Mouse (Mus musculus): Measurements from ENCODE around the gene S100a10. TPM values are rescaled to one million over a fixed set of nuclear protein-coding genes. Genes with fewer than 3 reads are reported as not detected.

S100a10 gene
- polyA plus RNA-seq, 1 experiment from 2014 or later: 48.9 TPM

DNA sequence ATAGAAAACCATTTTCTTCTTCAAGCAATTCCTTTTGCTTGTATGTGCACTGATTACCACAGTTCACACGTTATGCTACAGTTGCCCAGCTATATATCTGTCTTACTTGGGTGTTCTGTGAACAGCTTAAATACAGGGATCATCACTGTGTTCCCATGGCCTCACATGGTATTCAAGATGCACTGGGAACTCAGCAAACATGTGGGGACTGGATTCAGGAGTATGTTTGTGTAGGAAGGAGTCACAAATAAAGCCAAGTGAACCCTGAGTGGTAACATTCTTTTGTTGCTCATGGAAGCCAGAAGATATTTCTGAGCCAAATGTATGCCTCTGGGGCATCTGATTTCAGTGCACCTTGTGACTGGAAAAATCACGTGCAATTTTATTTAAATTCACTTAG lies 28.2 kb downstream of the S100a10 start:
- Histone ChIP-seq H3K4me3 (ENCODE audit: low read depth, low read length) (no peak overlapping the region), H3K27ac (ENCODE audit: low read length) (no peak overlapping the region), H3K9me3 (replicated peaks; ENCODE audit: control insufficient read depth, low read length) (no peaks in the 10 kb centered on the region), H3K27me3 (ENCODE audit: control insufficient read depth, insufficient read depth, low read depth, low read length) (no peaks in the 10 kb centered on the region), H3K9ac (ENCODE audit: low read depth, low read length) (no peak overlapping the region), H3K4me1 (ENCODE audit: control insufficient read depth, low read depth, low read length) (no peaks in the 10 kb centered on the region), H3K36me3 (ENCODE audit: control insufficient read depth, insufficient read depth) (no peaks in the 10 kb centered on the region), H3K4me2 (ENCODE audit: low read depth, low read length) (no peak overlapping the region)
- no peak for ATAC-seq (ENCODE audit: low read depth)
- WGBS (ENCODE audit: insufficient replicate concordance): 45% methylated on average over 2 of the region's 2 CpGs

DNA sequence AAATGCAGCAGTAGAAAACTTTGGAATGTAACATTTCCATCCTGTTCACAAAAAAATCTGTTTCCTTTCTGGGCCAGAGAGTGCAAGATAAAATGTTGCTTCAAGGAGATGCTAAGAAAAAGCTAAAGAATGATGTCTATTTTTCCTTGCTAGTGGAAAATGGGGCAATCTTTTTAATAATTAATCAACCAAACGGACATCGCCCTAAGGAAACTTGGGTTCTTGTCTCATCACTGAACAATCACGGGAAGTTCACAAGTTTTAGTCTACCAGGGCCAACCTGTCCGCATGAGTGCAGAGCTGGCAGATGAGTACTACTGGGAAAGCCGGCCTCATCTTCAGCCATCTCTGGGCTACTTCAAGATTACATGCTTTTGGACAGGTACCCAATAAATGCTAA lies 34.7 kb downstream of the S100a10 start:
- Histone ChIP-seq H3K9me3 (replicated peaks; ENCODE audit: control insufficient read depth, low read length) (no peaks in the 10 kb centered on the region), H3K4me1 (ENCODE audit: control insufficient read depth, low read depth, low read length) (no peaks in the 10 kb centered on the region), H3K4me2 (ENCODE audit: low read depth, low read length) (no peak overlapping the region), H3K27me3 (ENCODE audit: control insufficient read depth, insufficient read depth, low read depth, low read length) (no peaks in the 10 kb centered on the region), H3K4me3 (ENCODE audit: low read depth, low read length) (no peak overlapping the region), H3K27ac (ENCODE audit: low read length) (no peak overlapping the region), H3K36me3 (ENCODE audit: control insufficient read depth, insufficient read depth) (no peaks in the 10 kb centered on the region), H3K9ac (ENCODE audit: low read depth, low read length) (no peak overlapping the region)
- no peak for ATAC-seq (ENCODE audit: low read depth)
- 67% methylated on average over 5 of the region's 5 CpGs for WGBS (ENCODE audit: insufficient replicate concordance)

DNA sequence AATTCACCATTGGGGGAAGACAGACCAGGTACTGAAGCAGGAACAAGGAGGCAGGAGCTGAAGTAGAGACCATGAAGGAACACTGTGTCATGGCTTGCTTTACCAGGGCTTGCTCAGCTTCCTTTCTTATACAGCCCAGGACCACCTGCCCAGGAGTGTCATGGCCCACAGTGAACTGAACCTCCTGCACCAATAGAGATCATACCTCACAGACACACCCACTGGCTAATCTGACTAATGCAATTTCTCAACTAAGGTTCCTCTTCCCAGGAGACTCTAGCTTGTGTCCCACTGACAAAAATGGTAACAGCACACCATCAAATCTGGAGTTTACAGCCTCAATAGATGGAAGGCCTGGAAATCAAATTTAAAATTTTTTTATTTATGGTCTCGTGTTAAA lies 35.4 kb downstream of the S100a10 start:
- H3K4me2 ChIP-seq (ENCODE audit: low read depth, low read length): no peak overlapping the region
- WGBS (ENCODE audit: insufficient replicate concordance): 59% methylated on average over 1 of the region's 1 CpGs
- H3K27me3 ChIP-seq (ENCODE audit: control insufficient read depth, insufficient read depth, low read depth, low read length): no peaks in the 10 kb centered on the region
- H3K4me3 ChIP-seq (ENCODE audit: low read depth, low read length): no peak overlapping the region
- no peak overlapping the region for H3K9ac ChIP-seq (ENCODE audit: low read depth, low read length)
- H3K27ac ChIP-seq (ENCODE audit: low read length): no peak overlapping the region
- H3K36me3 ChIP-seq (ENCODE audit: control insufficient read depth, insufficient read depth): no peaks in the 10 kb centered on the region
- no peak for ATAC-seq (ENCODE audit: low read depth)
- no peaks in the 10 kb centered on the region for H3K9me3 ChIP-seq (replicated peaks; ENCODE audit: control insufficient read depth, low read length)
- no peaks in the 10 kb centered on the region for H3K4me1 ChIP-seq (ENCODE audit: control insufficient read depth, low read depth, low read length)

DNA sequence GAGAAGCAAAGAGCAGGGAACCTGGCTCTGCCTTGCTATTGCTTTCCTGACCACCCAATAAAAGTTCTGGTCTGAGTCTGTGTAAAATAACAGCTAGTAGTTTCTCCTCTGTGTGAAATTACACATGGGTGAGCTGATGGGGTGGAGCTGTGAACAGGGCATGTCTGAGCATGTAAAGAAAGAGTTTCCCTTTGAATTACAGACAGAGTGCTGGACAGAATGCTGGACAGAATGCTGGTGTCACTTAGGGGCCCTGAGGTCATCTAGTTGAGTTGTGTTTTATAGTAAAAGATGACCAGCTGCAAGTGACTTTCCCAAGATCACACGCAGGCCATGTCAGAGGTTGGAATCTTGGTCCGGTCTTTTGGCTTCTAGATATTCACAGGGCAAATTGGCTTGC lies 37.2 kb downstream of the S100a10 start:
- WGBS (ENCODE audit: insufficient replicate concordance): 68% methylated on average over 2 of the region's 2 CpGs
- no peak overlapping the region for H3K4me2 ChIP-seq (ENCODE audit: low read depth, low read length)
- no peak overlapping the region for H3K27ac ChIP-seq (ENCODE audit: low read length)
- no peaks in the 10 kb centered on the region for H3K27me3 ChIP-seq (ENCODE audit: control insufficient read depth, insufficient read depth, low read depth, low read length)
- H3K36me3 ChIP-seq (ENCODE audit: control insufficient read depth, insufficient read depth): no peaks in the 10 kb centered on the region
- no peak overlapping the region for H3K4me3 ChIP-seq (ENCODE audit: low read depth, low read length)
- no peaks in the 10 kb centered on the region for H3K9me3 ChIP-seq (replicated peaks; ENCODE audit: control insufficient read depth, low read length)
- H3K9ac ChIP-seq (ENCODE audit: low read depth, low read length): no peak overlapping the region
- no peak for ATAC-seq (ENCODE audit: low read depth)
- no peaks in the 10 kb centered on the region for H3K4me1 ChIP-seq (ENCODE audit: control insufficient read depth, low read depth, low read length)

DNA sequence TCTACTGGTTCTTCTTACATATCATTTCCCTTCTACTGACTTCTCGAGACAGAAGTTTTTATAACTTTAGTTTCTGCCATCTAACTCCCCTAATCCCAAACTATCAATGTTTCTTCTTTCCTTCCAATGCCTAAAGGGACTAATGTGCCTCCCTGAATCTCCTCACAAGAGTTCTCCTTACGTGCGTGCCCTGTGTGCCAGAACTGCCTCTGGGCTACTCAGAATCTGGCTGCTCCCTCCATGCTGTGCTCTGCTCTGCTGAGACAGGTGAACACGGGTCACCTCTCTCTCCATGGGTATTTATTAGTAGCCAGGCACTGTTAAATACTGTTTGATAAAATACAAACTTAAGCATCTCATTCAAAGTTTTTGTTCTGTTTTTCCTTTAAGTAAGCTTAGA lies 38.1 kb downstream of the S100a10 start:
- Histone ChIP-seq H3K4me2 (ENCODE audit: low read depth, low read length) (no peak overlapping the region), H3K36me3 (ENCODE audit: control insufficient read depth, insufficient read depth) (no peaks in the 10 kb centered on the region), H3K9me3 (replicated peaks; ENCODE audit: control insufficient read depth, low read length) (no peaks in the 10 kb centered on the region), H3K4me1 (ENCODE audit: control insufficient read depth, low read depth, low read length) (no peaks in the 10 kb centered on the region), H3K4me3 (ENCODE audit: low read depth, low read length) (no peak overlapping the region), H3K9ac (ENCODE audit: low read depth, low read length) (no peak overlapping the region), H3K27ac (ENCODE audit: low read length) (no peak overlapping the region), H3K27me3 (ENCODE audit: control insufficient read depth, insufficient read depth, low read depth, low read length) (no peaks in the 10 kb centered on the region)
- 55% methylated on average over 4 of the region's 4 CpGs for WGBS (ENCODE audit: insufficient replicate concordance)
- ATAC-seq (ENCODE audit: low read depth): no peak

DNA sequence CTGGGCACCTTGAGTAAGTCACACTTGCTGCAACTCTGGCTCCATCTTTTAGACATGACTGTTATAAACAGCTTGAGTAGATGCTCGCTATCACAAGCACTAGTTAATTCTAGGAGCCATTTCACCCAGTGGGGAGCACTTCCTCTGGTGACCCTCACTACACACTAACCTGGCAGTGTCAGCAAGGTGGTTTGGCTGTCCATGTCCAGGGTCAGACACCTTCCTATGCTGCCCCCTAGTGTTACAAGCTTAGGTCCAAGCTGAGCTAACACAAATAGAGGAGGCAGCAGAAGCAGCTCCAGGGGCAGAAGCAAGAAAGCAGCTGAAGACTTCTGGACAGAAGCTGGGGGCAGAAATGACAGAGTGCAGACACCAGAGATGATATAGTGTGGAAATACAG lies 38.6 kb downstream of the S100a10 start:
- Histone ChIP-seq H3K4me1 (ENCODE audit: control insufficient read depth, low read depth, low read length) (no peaks in the 10 kb centered on the region), H3K27ac (ENCODE audit: low read length) (no peak overlapping the region), H3K36me3 (ENCODE audit: control insufficient read depth, insufficient read depth) (no peaks in the 10 kb centered on the region), H3K9ac (ENCODE audit: low read depth, low read length) (no peak overlapping the region), H3K9me3 (replicated peaks; ENCODE audit: control insufficient read depth, low read length) (no peaks in the 10 kb centered on the region), H3K4me3 (ENCODE audit: low read depth, low read length) (no peak overlapping the region), H3K27me3 (ENCODE audit: control insufficient read depth, insufficient read depth, low read depth, low read length) (no peaks in the 10 kb centered on the region), H3K4me2 (ENCODE audit: low read depth, low read length) (no peak overlapping the region)
- WGBS (ENCODE audit: insufficient replicate concordance): 36% methylated on average over 1 of the region's 1 CpGs
- no peak for ATAC-seq (ENCODE audit: low read depth)

DNA sequence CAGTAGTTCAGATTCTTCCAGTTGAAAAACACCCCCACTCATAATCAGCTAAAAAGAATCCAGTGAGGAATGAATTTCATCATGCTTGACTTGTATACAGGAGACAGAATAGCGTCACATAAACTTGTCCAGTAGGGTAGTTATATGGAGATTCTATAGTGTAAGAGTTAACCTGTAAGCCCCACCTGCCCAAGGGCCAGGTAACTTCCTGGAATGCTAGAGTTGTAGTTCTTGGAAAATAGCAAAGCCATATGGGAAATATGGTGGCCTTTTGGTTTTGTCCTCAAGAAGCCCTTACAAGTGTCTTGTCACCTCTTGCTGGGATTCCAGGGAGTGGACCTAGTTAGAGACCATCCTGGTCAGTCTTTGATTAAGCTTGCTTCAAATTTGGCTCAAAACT lies 41.8 kb downstream of the S100a10 start:
- no peaks in the 10 kb centered on the region for H3K4me1 ChIP-seq (ENCODE audit: control insufficient read depth, low read depth, low read length)
- H3K4me2 ChIP-seq (ENCODE audit: low read depth, low read length): no peak overlapping the region
- H3K9ac ChIP-seq (ENCODE audit: low read depth, low read length): no peak overlapping the region
- ATAC-seq (ENCODE audit: low read depth): no peak
- H3K27me3 ChIP-seq (ENCODE audit: control insufficient read depth, insufficient read depth, low read depth, low read length): no peaks in the 10 kb centered on the region
- no peak overlapping the region for H3K4me3 ChIP-seq (ENCODE audit: low read depth, low read length)
- 61% methylated on average over 1 of the region's 1 CpGs for WGBS (ENCODE audit: insufficient replicate concordance)
- no peak overlapping the region for H3K27ac ChIP-seq (ENCODE audit: low read length)
- H3K9me3 ChIP-seq (replicated peaks; ENCODE audit: control insufficient read depth, low read length): no peaks in the 10 kb centered on the region
- no peaks in the 10 kb centered on the region for H3K36me3 ChIP-seq (ENCODE audit: control insufficient read depth, insufficient read depth)

DNA sequence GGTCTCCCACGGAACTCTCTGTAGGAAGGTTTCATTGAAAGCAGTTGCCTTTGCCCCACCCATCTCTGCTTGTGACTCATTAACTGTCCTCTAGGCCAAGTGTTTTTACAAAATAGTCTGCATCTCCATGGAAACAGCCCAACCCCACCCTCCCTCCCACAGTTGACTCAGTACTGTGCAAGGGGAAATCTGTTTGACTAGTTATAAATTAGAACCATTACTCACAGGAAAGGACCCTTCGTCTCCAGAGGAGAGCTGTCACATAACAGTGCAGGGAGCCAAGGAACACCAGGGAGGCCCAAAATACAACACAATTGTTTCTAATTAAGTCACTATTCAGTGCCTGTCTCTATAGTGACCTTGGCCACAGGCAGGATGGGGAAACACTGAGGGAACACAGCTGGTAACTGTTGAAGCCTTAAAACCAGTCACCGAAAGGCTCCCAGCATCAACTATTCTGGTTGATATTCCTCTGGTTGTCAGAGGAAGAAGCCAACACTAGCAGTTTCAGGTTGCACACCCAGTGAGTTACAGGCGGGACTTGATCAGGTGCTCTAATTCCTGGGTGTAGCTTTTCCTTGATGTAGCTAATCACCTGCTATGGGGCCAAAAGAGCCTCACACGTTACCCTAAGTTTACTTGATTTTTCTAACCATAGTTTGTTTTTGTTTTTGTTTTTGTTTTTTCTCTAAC lies 42.5 kb downstream of the S100a10 start:
- Histone ChIP-seq H3K4me2 (ENCODE audit: low read depth, low read length) (no peak overlapping the region), H3K9ac (ENCODE audit: low read depth, low read length) (no peak overlapping the region), H3K9me3 (replicated peaks; ENCODE audit: control insufficient read depth, low read length) (no peaks in the 10 kb centered on the region), H3K36me3 (ENCODE audit: control insufficient read depth, insufficient read depth) (no peaks in the 10 kb centered on the region), H3K4me3 (ENCODE audit: low read depth, low read length) (no peak overlapping the region), H3K27me3 (ENCODE audit: control insufficient read depth, insufficient read depth, low read depth, low read length) (no peaks in the 10 kb centered on the region), H3K4me1 (ENCODE audit: control insufficient read depth, low read depth, low read length) (no peaks in the 10 kb centered on the region), H3K27ac (ENCODE audit: low read length) (no peak overlapping the region)
- WGBS (ENCODE audit: insufficient replicate concordance): 38% methylated on average over 5 of the region's 5 CpGs
- peak; percentile 82 for ATAC-seq (ENCODE audit: low read depth)

DNA sequence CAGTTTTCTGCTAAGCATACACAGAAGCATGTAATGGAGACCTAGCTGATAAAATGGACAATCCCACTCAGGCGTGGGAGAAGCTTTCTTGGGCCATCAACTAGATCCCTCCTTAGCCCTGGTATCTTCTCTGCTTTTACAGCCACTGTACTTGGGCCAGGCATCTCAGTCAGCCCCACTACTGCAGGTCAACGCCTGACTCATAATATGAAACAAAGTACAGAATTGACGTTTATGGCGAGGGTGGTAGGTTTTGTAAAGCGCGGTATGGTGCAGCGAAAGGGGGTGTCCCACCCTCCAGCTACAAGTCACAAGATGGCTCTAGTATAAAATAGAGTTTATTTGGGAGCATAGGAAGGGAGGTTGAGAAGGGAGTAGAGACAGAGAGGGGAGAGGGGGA lies 43.1 kb downstream of the S100a10 start:
- no peaks in the 10 kb centered on the region for H3K36me3 ChIP-seq (ENCODE audit: control insufficient read depth, insufficient read depth)
- H3K4me3 ChIP-seq (ENCODE audit: low read depth, low read length): no peak overlapping the region
- no peaks in the 10 kb centered on the region for H3K27me3 ChIP-seq (ENCODE audit: control insufficient read depth, insufficient read depth, low read depth, low read length)
- no peak for ATAC-seq (ENCODE audit: low read depth)
- H3K4me1 ChIP-seq (ENCODE audit: control insufficient read depth, low read depth, low read length): no peaks in the 10 kb centered on the region
- H3K4me2 ChIP-seq (ENCODE audit: low read depth, low read length): no peak overlapping the region
- no peak overlapping the region for H3K27ac ChIP-seq (ENCODE audit: low read length)
- H3K9me3 ChIP-seq (replicated peaks; ENCODE audit: control insufficient read depth, low read length): no peaks in the 10 kb centered on the region
- no peak overlapping the region for H3K9ac ChIP-seq (ENCODE audit: low read depth, low read length)
- WGBS (ENCODE audit: insufficient replicate concordance): 69% methylated on average over 7 of the region's 7 CpGs
